Mouse (Mus musculus) spleen, postnatal 4 days (tissue): Measurements from ENCODE around the gene Tnnt3.

Experiments
- DNase-seq, 2 experiments: peaks; one replicate each; pipeline ENCODE4 v3.0.0; 2022; ENCODE audit warnings: low spot score in 2 of 2

Gene Tnnt3

GRCm38 (mm10) chr7:142476795-142477452 is 21.7 kb upstream of the Tnnt3 start:
- no peak for DNase-seq

- no peak for DNase-seq
Measured at GRCm38 (mm10) chr7:142478001-142478400, 20.6 kb upstream of the Tnnt3 start.

- no peak for DNase-seq
Measured at GRCm38 (mm10) chr7:142478574-142478973, 20.1 kb upstream of the Tnnt3 start.

GRCm38 (mm10) chr7:142479307-142479706 is 19.3 kb upstream of the Tnnt3 start:
- DNase-seq = no peak

GRCm38 (mm10) chr7:142479886-142480285 is 18.8 kb upstream of the Tnnt3 start:
- DNase-seq = no peak

- DNase-seq = no peak
Measured at GRCm38 (mm10) chr7:142480661-142481060, 18.0 kb upstream of the Tnnt3 start.

GRCm38 (mm10) chr7:142481186-142481567 is 17.5 kb upstream of the Tnnt3 start:
- no peak for DNase-seq

- DNase-seq = no peak
Measured at GRCm38 (mm10) chr7:142481568-142482255, 16.9 kb upstream of the Tnnt3 start.

- DNase-seq = no peak
Measured at GRCm38 (mm10) chr7:142482256-142482609, 16.4 kb upstream of the Tnnt3 start.

- no peak for DNase-seq
Measured at GRCm38 (mm10) chr7:142483136-142483535, 15.5 kb upstream of the Tnnt3 start.

- DNase-seq = no peak
Measured at GRCm38 (mm10) chr7:142484780-142485179, 13.9 kb upstream of the Tnnt3 start.

GRCm38 (mm10) chr7:142486751-142487162 is 11.9 kb upstream of the Tnnt3 start:
- no peak for DNase-seq

- no peak for DNase-seq
Measured at GRCm38 (mm10) chr7:142487341-142487859, 11.2 kb upstream of the Tnnt3 start.

- no peak for DNase-seq
Measured at GRCm38 (mm10) chr7:142488053-142488452, 10.6 kb upstream of the Tnnt3 start.

GRCm38 (mm10) chr7:142493535-142493934 is 5.1 kb upstream of the Tnnt3 start:
- DNase-seq = no peak

- no peak for DNase-seq
Measured at GRCm38 (mm10) chr7:142496158-142496557, 2.5 kb upstream of the Tnnt3 start.

GRCm38 (mm10) chr7:142496800-142497199 is 1.8 kb upstream of the Tnnt3 start:
- DNase-seq = no peak

- no peak for DNase-seq
Measured at GRCm38 (mm10) chr7:142497775-142498174, 861 bp upstream of the Tnnt3 start.

- DNase-seq = no peak
Measured at GRCm38 (mm10) chr7:142499010-142499721, 530 bp downstream of the Tnnt3 start.

- DNase-seq = no peak
Measured at GRCm38 (mm10) chr7:142500032-142500431, 1.4 kb downstream of the Tnnt3 start.

GRCm38 (mm10) chr7:142503206-142503605 is 4.6 kb downstream of the Tnnt3 start:
- DNase-seq = no peak

- DNase-seq = no peak
Measured at GRCm38 (mm10) chr7:142505942-142506341, 7.3 kb downstream of the Tnnt3 start.

GRCm38 (mm10) chr7:142506501-142506900 is 7.9 kb downstream of the Tnnt3 start:
- DNase-seq = no peak
